ENCODE assay signal across 8 mouse cellular contexts in genomic region chr16:18416094-18416761, GRCm38 (mm10). TPM values are rescaled to one million over a fixed set of nuclear protein-coding genes. Genes with fewer than 3 reads are reported as not detected.
A peak's percentile ranks its signal among the peaks of the same experiment; 100 is the strongest.
DNase-seq lines count a peak whose midpoint lies in the region; ATAC-seq lines count a peak whose summit lies in the region.

No protein-coding gene starts in this region.

- no peaks in the 10 kb centered on the region for H3K9me3 ChIP-seq in liver, embryonic 11.5 days (ENCODE audit: control insufficient read depth, low read length)
- no peaks in the 10 kb centered on the region for H3K9me3 ChIP-seq in liver, embryonic 12.5 days (replicated peaks)
- no peaks in the 10 kb centered on the region for H3K9me3 ChIP-seq in kidney, embryonic 15.5 days (replicated peaks)

- no peak for DNase-seq in liver, embryonic 11.5 days (ENCODE audit: low spot score)
- DNase-seq in adrenal gland, adult 2 months, result peak; percentile 87
- peak; percentile 79 to 87 for DNase-seq in heart, adult 9 months (ENCODE audit: low spot score in 2 of 2)
- DNase-seq in cerebellum, adult 18-20 months, result no peak
- DNase-seq in T-cell, adult 2 months (ENCODE audit: low spot score), result no peak

- H3K9ac ChIP-seq in liver, embryonic 11.5 days (ENCODE audit: low read depth, low read length), result no peak overlapping the region
- no peak overlapping the region for H3K9ac ChIP-seq in liver, embryonic 12.5 days
- no peak overlapping the region for H3K9ac ChIP-seq in kidney, embryonic 15.5 days

- peaks cover 21% of the 10 kb centered on the region for H3K4me1 ChIP-seq in liver, embryonic 11.5 days (replicated peaks; ENCODE audit: control insufficient read depth, insufficient read depth, low read length)
- peaks cover 69% of the 10 kb centered on the region for H3K4me1 ChIP-seq in liver, embryonic 12.5 days
- peaks cover 24% of the 10 kb centered on the region for H3K4me1 ChIP-seq in kidney, embryonic 15.5 days

- peaks cover 22% of the 10 kb centered on the region; the same call in 1 of the 2 replicates for H3K36me3 ChIP-seq in liver, embryonic 11.5 days (ENCODE audit: control insufficient read depth, insufficient read depth, low read length)
- H3K36me3 ChIP-seq in liver, embryonic 12.5 days, result peaks cover 84% of the 10 kb centered on the region
- H3K36me3 ChIP-seq in kidney, embryonic 15.5 days, result peaks cover 48% of the 10 kb centered on the region

- H3K27me3 ChIP-seq in liver, embryonic 11.5 days (replicated peaks; ENCODE audit: control insufficient read depth, insufficient read depth, low read length), result no peaks in the 10 kb centered on the region
- H3K27me3 ChIP-seq in liver, embryonic 12.5 days (replicated peaks), result no peaks in the 10 kb centered on the region
- H3K27me3 ChIP-seq in kidney, embryonic 15.5 days, result no peaks in the 10 kb centered on the region

- H3K4me2 ChIP-seq in liver, embryonic 11.5 days, result no peak overlapping the region
- H3K4me2 ChIP-seq in liver, embryonic 12.5 days, result no peak overlapping the region
- 0 out of 2 replicates have a peak overlapping the region, but pooled peaks have one; percentile 8 for H3K4me2 ChIP-seq in kidney, embryonic 15.5 days

- H3K27ac ChIP-seq in liver, embryonic 11.5 days (ENCODE audit: low read depth, low read length), result 0 out of 2 replicates have a peak overlapping the region, but pooled peaks have one; percentile 60
- no peak overlapping the region for H3K27ac ChIP-seq in liver, embryonic 12.5 days
- H3K27ac ChIP-seq in kidney, embryonic 15.5 days, result peak overlapping the region; percentile 83

- no peak overlapping the region for H3K4me3 ChIP-seq in liver, embryonic 11.5 days (ENCODE audit: low read depth, low read length)
- no peak overlapping the region for H3K4me3 ChIP-seq in liver, embryonic 12.5 days
- H3K4me3 ChIP-seq in kidney, embryonic 15.5 days (replicated peaks), result no peak overlapping the region

- no peak for ATAC-seq in liver, embryonic 11.5 days (replicated peaks; ENCODE audit: low FRiP score)
- ATAC-seq in liver, embryonic 12.5 days, result no peak
- ATAC-seq in kidney, embryonic 15.5 days (replicated peaks; ENCODE audit: low FRiP score), result peak; percentile 28; the same call in 1 of the 2 replicates
- peak; percentile 23 for ATAC-seq in megakaryocyte progenitor cell, adult 5-6 weeks (replicated peaks; ENCODE audit: poor library complexity)

- 78% methylated on average over 18 of the region's 18 CpGs for WGBS in liver, embryonic 11.5 days
- 84% methylated on average over 18 of the region's 18 CpGs for WGBS in liver, embryonic 12.5 days (ENCODE audit: insufficient replicate concordance)
- 44% methylated on average over 18 of the region's 18 CpGs for WGBS in kidney, embryonic 15.5 days

RNA-seq across cellular contexts. Expression of gene Txnrd2, which starts 10.0 kb away (rescaled TPM):
- 83.7 and 91.8 TPM in 2 replicates for polyA plus RNA-seq in liver, embryonic 11.5 days (2014; fragmentation: Nextera tagmentation; extraction: Ambion mirVana)
- 106 and 107 TPM in 2 replicates for polyA plus RNA-seq in liver, embryonic 12.5 days (2016; fragmentation: Nextera tagmentation; extraction: Ambion mirVana)
- 10 to 100 TPM; 73.3 TPM for total RNA-seq in adrenal gland, adult 2 months (2021)
- 50.3 and 64.6 TPM in 2 replicates for polyA plus RNA-seq in adrenal gland, adult 2 months (2012; rRNA removed)
- 28.1 and 29.1 TPM in 2 replicates for polyA plus RNA-seq in kidney, embryonic 15.5 days (2015; fragmentation: Nextera tagmentation; extraction: Ambion mirVana)
- total RNA-seq in megakaryocyte progenitor cell, adult 5-6 weeks (2015), result 14.3 and 23.0 TPM in 2 replicates
- total RNA-seq in megakaryocyte progenitor cell, adult 5-6 weeks (2017), result 12.5 and 20.6 TPM in 2 replicates

RNA-seq across cellular contexts. Expression of gene Comt, which starts 10.4 kb away (rescaled TPM):
- 140 and 141 TPM in 2 replicates for polyA plus RNA-seq in liver, embryonic 11.5 days (2014; fragmentation: Nextera tagmentation; extraction: Ambion mirVana)
- 113 and 120 TPM in 2 replicates for polyA plus RNA-seq in liver, embryonic 12.5 days (2016; fragmentation: Nextera tagmentation; extraction: Ambion mirVana)
- total RNA-seq in adrenal gland, adult 2 months (2021), result 100 to 1,000 TPM; 203 to 288 TPM
- polyA plus RNA-seq in adrenal gland, adult 2 months (2012; rRNA removed), result 407 and 432 TPM in 2 replicates
- polyA plus RNA-seq in kidney, embryonic 15.5 days (2015; fragmentation: Nextera tagmentation; extraction: Ambion mirVana), result 97.2 and 103 TPM in 2 replicates
- 42.8 and 55.1 TPM in 2 replicates for total RNA-seq in megakaryocyte progenitor cell, adult 5-6 weeks (2015)
- total RNA-seq in megakaryocyte progenitor cell, adult 5-6 weeks (2017), result 42.3 and 47.1 TPM in 2 replicates

Comparison
In these comparisons a context has a peak if more than half of its experiments do, and no peak if none do; other contexts are left out.
1. ATAC-seq: peak in kidney, embryonic 15.5 days (single experiment) and megakaryocyte progenitor cell, adult 5-6 weeks (single experiment); none in liver, embryonic 11.5 days (single experiment) and liver, embryonic 12.5 days (single experiment).
2. DNase-seq: peak in adrenal gland, adult 2 months (single experiment) and heart, adult 9 months (2 of 2); none in liver, embryonic 11.5 days (single experiment), cerebellum, adult 18-20 months (0 of 2) and T-cell, adult 2 months (single experiment).